Mouse (Mus musculus): Measurements from ENCODE around the gene Gm28042. TPM values are rescaled to one million over a fixed set of nuclear protein-coding genes. Genes with fewer than 3 reads are reported as not detected.
A peak's percentile ranks its signal among the peaks of the same experiment; 100 is the strongest.

Gm28042 gene
- total RNA-seq, 2 experiments from 2014 or later, result 0.77 to 1.5 TPM

GRCm38 (mm10) chr2:119997354-119997753 is 29.9 kb upstream of the Gm28042 start:
- TF ChIP-seq CTCF (IDR thresholded peaks at IDR 0.05), result no peak
- Histone ChIP-seq H3K4me3 (no peak overlapping the region), H3K27ac (peak overlapping the region; percentile 38)
- no peak for DNase-seq
- intact Hi-C loops (cut with DNase I), result no loop called here

- no peak for DNase-seq
- H3K4me3 ChIP-seq, result no peak overlapping the region
- intact Hi-C loops (cut with DNase I), result loop anchor here (10.0 kb wide), 1 partner anchor 205 kb away; the partner anchor contains the start of gene Tyro3
- TF ChIP-seq CTCF (IDR thresholded peaks at IDR 0.05), result no peak
- H3K27ac ChIP-seq, result no peak overlapping the region
Measured at GRCm38 (mm10) chr2:119999731-120000130, 27.6 kb upstream of the Gm28042 start.

- no peak overlapping the region for H3K27ac ChIP-seq
- DNase-seq, result no peak
- H3K4me3 ChIP-seq, result no peak overlapping the region
- intact Hi-C loops (cut with DNase I), result loop anchor here (10.0 kb wide), 1 partner anchor 206 kb away; the partner anchor contains the start of gene Tyro3
- no peak for TF ChIP-seq CTCF (IDR thresholded peaks at IDR 0.05)
Measured at GRCm38 (mm10) chr2:120000882-120001584, 26.3 kb upstream of the Gm28042 start.

DNA sequence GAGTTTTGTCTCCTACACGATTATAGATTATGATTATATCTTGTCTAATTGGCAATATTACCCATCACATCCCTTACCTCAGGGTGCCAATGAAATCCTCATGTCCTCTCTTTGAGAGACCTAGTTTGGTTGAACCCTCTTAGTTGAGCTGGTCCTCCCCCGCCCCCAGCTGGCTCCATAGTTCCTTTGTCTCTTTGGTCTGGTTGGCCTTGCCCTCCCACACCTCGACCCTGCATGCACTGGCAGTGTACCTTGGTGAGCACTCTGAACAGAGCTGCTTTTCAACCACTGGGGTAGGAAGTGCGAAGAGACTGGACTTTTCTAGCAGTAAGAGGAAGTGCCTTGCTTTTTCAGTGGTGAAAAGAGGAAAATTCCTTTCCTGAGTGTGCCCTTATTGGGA is 25.3 kb upstream of the Gm28042 start:
- no peak for DNase-seq
- no peak for TF ChIP-seq CTCF (IDR thresholded peaks at IDR 0.05)
- Histone ChIP-seq H3K4me3 (no peak overlapping the region), H3K27ac (no peak overlapping the region)
- intact Hi-C loops (cut with DNase I), result loop anchor here (10.0 kb wide), 1 partner anchor 207 kb away; the partner anchor contains the start of gene Tyro3

- intact Hi-C loops (cut with DNase I), result loop anchor here (10.0 kb wide), 1 partner anchor 209 kb away; the partner anchor contains the start of gene Tyro3
- H3K27ac ChIP-seq, result no peak overlapping the region
- H3K4me3 ChIP-seq, result no peak overlapping the region
- DNase-seq, result no peak
- TF ChIP-seq CTCF (IDR thresholded peaks at IDR 0.05), result no peak
Measured at GRCm38 (mm10) chr2:120003970-120004369, 23.3 kb upstream of the Gm28042 start.

DNA sequence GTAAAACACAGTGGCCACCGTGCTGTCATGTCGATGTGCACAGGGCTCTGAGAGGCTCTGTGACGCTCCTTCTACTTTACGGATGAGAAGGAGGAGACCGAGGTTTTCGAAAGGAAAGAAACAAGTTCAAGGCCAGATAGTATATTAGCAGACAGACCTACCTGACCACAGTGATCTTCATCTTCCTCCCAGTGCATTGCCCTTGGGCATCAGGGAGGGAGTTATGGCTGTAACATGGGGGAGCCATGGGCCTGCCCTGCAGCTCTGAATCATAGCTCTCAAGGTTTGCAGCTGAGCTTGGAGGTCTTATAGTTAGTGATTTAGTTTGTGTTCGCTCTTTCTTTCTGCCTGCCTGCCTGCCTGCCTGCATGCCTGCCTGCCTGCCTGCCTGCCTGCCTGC is 20.6 kb upstream of the Gm28042 start:
- Histone ChIP-seq H3K27ac (peak overlapping the region; percentile 35; the same call in 1 of the 2 replicates), H3K4me3 (no peak overlapping the region)
- TF ChIP-seq CTCF (IDR thresholded peaks at IDR 0.05), result no peak
- intact Hi-C loops (cut with DNase I), result loop anchor here (10.0 kb wide), 1 partner anchor 212 kb away; the partner anchor contains the start of gene Tyro3
- no peak for DNase-seq

DNA sequence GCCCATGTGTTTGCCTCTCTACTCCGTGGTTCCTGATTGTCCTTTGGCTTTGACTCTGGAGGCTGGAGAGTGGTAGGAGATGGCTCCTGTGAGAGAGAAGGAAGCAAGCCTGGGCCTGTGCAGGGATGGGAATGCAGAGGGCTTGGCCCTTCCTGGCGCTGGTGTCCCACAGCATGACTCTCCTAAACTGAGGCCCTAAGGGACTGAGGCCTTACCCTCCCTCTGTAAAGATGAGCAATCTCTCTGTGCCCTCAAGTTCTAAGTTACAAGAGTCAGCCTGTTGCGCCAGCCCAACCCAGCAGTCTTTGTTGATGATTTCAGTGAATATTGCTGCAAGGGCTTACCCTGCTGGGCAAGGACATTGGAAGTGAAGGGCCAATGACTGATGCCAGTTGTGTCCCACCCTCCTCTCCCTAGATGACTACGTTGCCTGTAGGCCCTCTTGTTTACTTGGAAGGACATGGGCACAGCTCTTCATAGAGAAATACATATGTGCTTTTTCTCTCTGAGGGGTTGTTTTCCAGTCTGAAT is 19.5 kb upstream of the Gm28042 start:
- Histone ChIP-seq H3K27ac (peak overlapping the region; percentile 48), H3K4me3 (no peak overlapping the region)
- no peak for TF ChIP-seq CTCF (IDR thresholded peaks at IDR 0.05)
- no peak for DNase-seq
- intact Hi-C loops (cut with DNase I), result loop anchor here (10.0 kb wide), 1 partner anchor 213 kb away; the partner anchor contains the start of gene Tyro3

DNA sequence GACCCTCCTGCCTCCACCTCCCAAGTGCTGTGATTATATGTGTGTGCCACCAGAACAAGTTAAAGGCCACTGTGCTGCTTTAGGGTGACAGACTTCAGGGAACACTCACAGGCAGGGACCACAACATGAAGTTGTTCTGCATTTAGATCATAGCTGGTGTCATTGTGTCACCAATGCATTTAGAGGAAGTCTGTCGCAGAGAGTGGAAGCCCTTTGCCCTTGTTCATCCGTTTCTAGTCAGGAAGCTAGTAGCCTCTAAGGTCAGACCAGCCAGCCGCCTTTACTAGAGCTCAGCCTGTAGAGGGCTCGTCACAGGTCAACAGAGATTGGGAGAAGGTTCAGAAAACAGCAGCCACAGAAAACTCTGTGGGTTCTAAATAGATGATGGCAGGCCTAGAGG is 18.6 kb upstream of the Gm28042 start:
- TF ChIP-seq CTCF (IDR thresholded peaks at IDR 0.05), result no peak
- no peak for DNase-seq
- intact Hi-C loops (cut with DNase I), result loop anchor here (10.0 kb wide), 1 partner anchor 214 kb away; the partner anchor contains the start of gene Tyro3
- Histone ChIP-seq H3K27ac (peak overlapping the region; percentile 16; the same call in 1 of the 2 replicates), H3K4me3 (no peak overlapping the region)

DNA sequence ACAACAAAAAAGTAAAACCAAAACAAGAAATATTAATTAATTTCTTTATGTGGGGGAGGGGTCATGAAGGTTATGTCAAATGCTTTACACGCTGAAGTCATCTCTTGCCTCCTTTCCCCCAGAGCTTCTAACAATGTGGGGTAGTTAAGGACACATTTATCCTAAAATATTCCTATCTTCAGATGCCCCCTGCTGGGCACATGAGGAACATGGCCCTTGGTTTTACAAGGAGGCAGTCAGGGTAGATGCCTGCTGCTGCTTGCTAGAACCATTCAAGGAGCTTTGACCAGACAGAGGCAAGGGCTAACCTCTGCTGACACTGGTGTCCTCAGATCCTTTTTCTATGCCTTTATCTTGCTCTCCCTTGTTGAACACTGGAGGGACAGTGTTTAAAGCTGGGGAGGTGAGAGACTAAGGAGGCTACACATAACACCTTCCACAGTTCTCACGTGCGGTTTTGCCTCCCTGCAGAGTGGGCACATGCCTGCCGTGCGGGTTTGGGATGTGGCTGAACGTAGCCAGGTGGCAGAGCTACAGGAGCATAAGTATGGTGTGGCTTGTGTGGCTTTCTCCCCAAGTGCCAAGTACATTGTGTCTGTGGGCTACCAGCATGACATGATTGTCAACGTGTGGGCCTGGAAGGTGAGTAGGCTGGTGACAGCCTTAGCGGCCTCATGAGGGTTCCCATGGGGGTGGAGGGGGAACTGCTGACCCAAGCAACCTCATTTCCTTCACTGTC is 15.7 kb upstream of the Gm28042 start:
- no peak overlapping the region for H3K27ac ChIP-seq
- peak; percentile 85 for TF ChIP-seq CTCF (IDR thresholded peaks at IDR 0.05)
- DNase-seq, result peak; percentile 68
- intact Hi-C loops (cut with DNase I), result loop anchor here (1.0 kb wide), 1 partner anchor 39 kb away; the partner anchor contains the start of gene Mapkbp1
- H3K4me3 ChIP-seq, result no peak overlapping the region

DNA sequence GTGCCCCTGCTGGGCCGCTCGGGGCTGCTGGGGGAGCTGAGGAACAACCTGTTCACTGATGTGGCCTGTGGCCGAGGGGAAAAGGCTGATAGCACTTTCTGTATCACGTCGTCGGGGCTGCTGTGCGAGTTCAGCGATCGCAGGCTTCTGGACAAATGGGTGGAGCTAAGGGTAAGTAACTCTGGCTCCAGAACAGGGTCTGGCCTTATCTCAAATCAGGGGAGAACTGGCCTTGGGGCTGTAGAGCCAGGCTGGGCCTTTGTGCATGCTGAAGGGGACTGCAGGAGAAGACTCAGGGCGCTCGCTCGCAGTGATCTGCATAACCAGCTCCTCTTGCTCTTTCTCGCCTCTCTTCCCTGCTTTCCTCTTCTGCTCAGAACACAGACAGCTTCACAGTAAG is 14.4 kb upstream of the Gm28042 start:
- Histone ChIP-seq H3K27ac (no peak overlapping the region), H3K4me3 (no peak overlapping the region)
- DNase-seq, result no peak
- no peak for TF ChIP-seq CTCF (IDR thresholded peaks at IDR 0.05)
- intact Hi-C loops (cut with DNase I), result no loop called here

DNA sequence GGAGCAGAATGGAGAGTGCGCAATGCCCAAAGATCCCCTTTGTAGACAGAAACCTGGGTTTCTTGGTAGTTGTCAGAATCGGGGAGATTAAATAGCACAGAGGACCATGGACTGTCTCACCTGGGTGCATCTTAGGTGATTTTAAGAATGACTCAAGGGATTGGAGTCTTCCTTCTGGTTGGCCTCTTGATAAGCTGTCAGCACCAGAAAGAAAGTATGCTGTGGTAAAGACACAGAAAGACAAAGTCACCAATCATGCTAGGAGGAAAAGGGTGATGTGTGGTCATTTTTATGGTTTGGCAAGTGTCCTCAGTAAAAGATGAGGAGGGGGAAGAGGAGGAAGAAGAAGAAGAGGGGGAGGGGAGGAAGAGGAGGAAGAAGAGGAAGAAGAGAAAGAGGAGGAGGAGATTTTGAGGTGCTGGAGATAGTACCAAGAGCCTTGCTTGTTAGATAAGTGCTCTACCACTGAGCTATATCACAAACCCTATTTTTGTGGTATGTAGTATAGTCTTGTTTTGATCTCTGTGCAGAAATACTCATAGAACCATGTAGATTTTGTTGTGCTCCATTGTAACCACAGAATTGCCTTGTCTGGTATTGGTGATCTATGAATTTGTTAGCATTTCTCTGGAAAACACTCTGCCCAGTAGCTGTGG is 13.3 kb upstream of the Gm28042 start:
- TF ChIP-seq CTCF (IDR thresholded peaks at IDR 0.05), result no peak
- intact Hi-C loops (cut with DNase I), result no loop called here

GRCm38 (mm10) chr2:120015882-120016281 is 11.4 kb upstream of the Gm28042 start:
- no peak for DNase-seq
- TF ChIP-seq CTCF (IDR thresholded peaks at IDR 0.05), result no peak
- Histone ChIP-seq H3K27ac (no peak overlapping the region), H3K4me3 (no peak overlapping the region)
- intact Hi-C loops (cut with DNase I), result no loop called here

More for the DNA sequence above, 13.3 kb upstream of the Gm28042 start:
- DNase-seq, result no peak
- Histone ChIP-seq H3K27ac (no peak overlapping the region), H3K4me3 (no peak overlapping the region)

Data from gastrocnemius, adult 2 months (tissue).